Mouse (Mus musculus) layer of hippocampus, postnatal 25 days (tissue): ENCODE results near the gene Tex46. TPM values are rescaled to one million over a fixed set of nuclear protein-coding genes. Genes with fewer than 3 reads are reported as not detected.

Experiments
- DNase-seq, 2 experiments: peaks; one replicate each; pipeline ENCODE4 v3.0.0; 2022; ENCODE audit warnings: mixed read lengths in 2 of 2, low spot score in 1 of 2; ENCODE audit errors: extremely low spot score in 1 of 2
- total RNA-seq, 2 experiments: library from RNA; stranded (reverse); gene quantifications; 2 replicates each; pipeline ENCODE4 v1.2.3; 2021

Tex46 gene
- total RNA-seq, 2 experiments from 2014 or later: not detected

GRCm38 (mm10) chr4:136626590-136626989 is 16.4 kb downstream of the Tex46 start:
- no peak for DNase-seq

GRCm38 (mm10) chr4:136631237-136631994 is 21.2 kb downstream of the Tex46 start:
- DNase-seq: peak in 1 of 2 experiments; percentile 48

GRCm38 (mm10) chr4:136635995-136636394 is 25.8 kb downstream of the Tex46 start:
- DNase-seq: no peak

GRCm38 (mm10) chr4:136636511-136636910 is 26.3 kb downstream of the Tex46 start:
- DNase-seq: no peak

GRCm38 (mm10) chr4:136636983-136637562 is 26.8 kb downstream of the Tex46 start:
- DNase-seq: no peak

- DNase-seq: peak; percentile 55 to 61
Observed at GRCm38 (mm10) chr4:136637563-136638229, 27.5 kb downstream of the Tex46 start.

GRCm38 (mm10) chr4:136638230-136638750 is 28.1 kb downstream of the Tex46 start:
- no peak for DNase-seq

- no peak for DNase-seq
Observed at GRCm38 (mm10) chr4:136638890-136639289, 28.7 kb downstream of the Tex46 start.

- DNase-seq: peak; percentile 89 to 97
Observed at GRCm38 (mm10) chr4:136648922-136649479, 38.8 kb downstream of the Tex46 start.

GRCm38 (mm10) chr4:136649480-136650196 is 39.4 kb downstream of the Tex46 start:
- DNase-seq: peak in 1 of 2 experiments; percentile 38

- no peak for DNase-seq
Observed at GRCm38 (mm10) chr4:136650261-136650660, 40.0 kb downstream of the Tex46 start.

- peak; percentile 44 to 48 for DNase-seq
Observed at GRCm38 (mm10) chr4:136651357-136651811, 41.1 kb downstream of the Tex46 start.

- peak in 1 of 2 experiments; percentile 19 for DNase-seq
Observed at GRCm38 (mm10) chr4:136651882-136652527, 41.8 kb downstream of the Tex46 start.

GRCm38 (mm10) chr4:136652528-136652910 is 42.3 kb downstream of the Tex46 start:
- DNase-seq: no peak

- no peak for DNase-seq
Observed at GRCm38 (mm10) chr4:136653019-136653418, 42.8 kb downstream of the Tex46 start.

GRCm38 (mm10) chr4:136653692-136654234 is 43.5 kb downstream of the Tex46 start:
- DNase-seq: no peak

GRCm38 (mm10) chr4:136657914-136658313 is 47.7 kb downstream of the Tex46 start:
- DNase-seq: no peak
